Mouse (Mus musculus) neural tube, embryonic 13.5 days (tissue): ENCODE results near the gene Slco3a1. TPM values are rescaled to one million over a fixed set of nuclear protein-coding genes. Genes with fewer than 3 reads are reported as not detected.
A peak's percentile ranks its signal among the peaks of the same experiment; 100 is the strongest.

Experiments used
- ATAC-seq: fragments of 200-750 bp; cut with Nextera tagmentation; 2 replicates; pipeline ENCODE4 v1.8.0; 2017; ENCODE audit warnings: low read depth, mild to moderate bottlenecking, moderate TSS enrichment, moderate library complexity
- H3K27ac ChIP-seq: fragments of 300-500 bp; sonication (generic); replicated peaks from 2 replicates; pipeline ENCODE4 v1.5.1; 2015; ENCODE audit warnings: moderate library complexity, mild to moderate bottlenecking, inconsistent platforms
- H3K27me3 ChIP-seq: fragments of 300-500 bp; sonication (generic); 2 replicates; pipeline ENCODE4 v1.6.1; 2015; ENCODE audit warnings: mild to moderate bottlenecking, inconsistent platforms
- H3K36me3 ChIP-seq: fragments of 300-500 bp; sonication (generic); 2 replicates; pipeline ENCODE4 v1.6.1; 2015; ENCODE audit warnings: mild to moderate bottlenecking, inconsistent platforms
- H3K4me1 ChIP-seq: fragments of 300-500 bp; sonication (generic); replicated peaks from 2 replicates; pipeline ENCODE4 v1.6.1; 2015; ENCODE audit warnings: inconsistent platforms
- H3K4me2 ChIP-seq: fragments of 300-500 bp; sonication (generic); 2 replicates; pipeline ENCODE4 v1.6.1; 2015; ENCODE audit warnings: inconsistent platforms, mild to moderate bottlenecking, moderate library complexity
- H3K4me3 ChIP-seq: fragments of 300-500 bp; sonication (generic); 2 replicates; pipeline ENCODE4 v1.5.1; 2015; ENCODE audit warnings: mild to moderate bottlenecking, inconsistent platforms
- H3K9ac ChIP-seq: fragments of 300-500 bp; sonication (generic); 2 replicates; pipeline ENCODE4 v1.6.1; 2015; ENCODE audit warnings: moderate library complexity, mild to moderate bottlenecking, inconsistent platforms
- H3K9me3 ChIP-seq: fragments of 300-500 bp; sonication (generic); 2 replicates; pipeline ENCODE4 v1.6.1; 2016; ENCODE audit warnings: inconsistent platforms
- WGBS: fragments of 180-500 bp; shearing (Covaris S2); methylation state at CpG from one replicate; pipeline ENCODE4 v1.1.7; 2015; 5-methylcytosine and 5-hydroxymethylcytosine counted together
- polyA plus RNA-seq: library from polyadenylated mRNA; unstranded; fragments of >200 nt; fragmentation: Nextera tagmentation; extraction: Ambion mirVana; gene quantifications from 2 replicates; pipeline ENCODE4 v1.2.1, GENCODE M21; 2015

Slco3a1 gene
- polyA plus RNA-seq, 1 experiment from 2014 or later = 31.8 TPM

GRCm38 (mm10) chr7:74303611-74304300 is 250.8 kb downstream of the Slco3a1 start:
- H3K27me3 ChIP-seq = peaks cover 2% of the 10 kb centered on the region; the same call in 1 of the 2 replicates
- peaks cover 45% of the 10 kb centered on the region for H3K4me1 ChIP-seq
- 46% methylated on average over 14 of the region's 14 CpGs for WGBS
- peak; percentile 87 for ATAC-seq
- H3K36me3 ChIP-seq = no peaks in the 10 kb centered on the region
- H3K9me3 ChIP-seq = no peaks in the 10 kb centered on the region
- H3K9ac ChIP-seq = peak overlapping the region; percentile 28; the same call in 1 of the 2 replicates
- peak overlapping the region; percentile 87 for H3K27ac ChIP-seq
- H3K4me3 ChIP-seq = no peak overlapping the region
- peak overlapping the region; percentile 25; the same call in 1 of the 2 replicates for H3K4me2 ChIP-seq

- ATAC-seq = peak; percentile 44; the same call in 1 of the 2 replicates
- WGBS = 48% methylated on average over 5 of the region's 5 CpGs
- no peak overlapping the region for H3K9ac ChIP-seq
- H3K27me3 ChIP-seq = peaks cover 2% of the 10 kb centered on the region; the same call in 1 of the 2 replicates
- peaks cover 45% of the 10 kb centered on the region for H3K4me1 ChIP-seq
- H3K27ac ChIP-seq = peak overlapping the region; percentile 87
- no peak overlapping the region for H3K4me2 ChIP-seq
- no peaks in the 10 kb centered on the region for H3K36me3 ChIP-seq
- no peak overlapping the region for H3K4me3 ChIP-seq
- H3K9me3 ChIP-seq = no peaks in the 10 kb centered on the region
Observed at GRCm38 (mm10) chr7:74303081-74303480, 251.5 kb downstream of the Slco3a1 start.

DNA sequence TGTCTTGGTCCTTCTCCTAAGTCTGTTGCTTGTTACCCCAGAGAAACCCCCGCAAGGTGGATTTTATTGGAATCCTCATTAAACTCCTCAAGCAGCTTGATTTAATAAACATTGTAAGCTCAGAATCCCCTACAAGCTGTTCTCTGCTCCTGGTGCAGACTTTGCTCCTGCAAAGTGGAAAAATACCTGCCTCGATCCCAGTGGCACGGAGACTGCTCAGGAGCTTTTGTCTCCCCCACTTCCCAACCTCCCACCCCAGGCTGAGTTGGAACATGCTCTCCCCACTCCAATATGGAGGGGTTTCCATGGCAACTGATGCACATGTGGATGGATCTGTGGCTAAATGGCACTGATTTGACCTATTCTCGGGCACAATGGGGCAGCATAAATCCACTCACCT is 268.0 kb downstream of the Slco3a1 start:
- H3K9ac ChIP-seq = no peak overlapping the region
- H3K4me1 ChIP-seq = peaks cover 7% of the 10 kb centered on the region
- WGBS = 73% methylated on average over 4 of the region's 4 CpGs
- H3K36me3 ChIP-seq = no peaks in the 10 kb centered on the region
- H3K27me3 ChIP-seq = no peaks in the 10 kb centered on the region
- no peak for ATAC-seq
- H3K4me3 ChIP-seq = no peak overlapping the region
- H3K4me2 ChIP-seq = no peak overlapping the region
- no peak overlapping the region for H3K27ac ChIP-seq
- no peaks in the 10 kb centered on the region for H3K9me3 ChIP-seq

- no peak overlapping the region for H3K9ac ChIP-seq
- no peaks in the 10 kb centered on the region for H3K27me3 ChIP-seq
- WGBS = 98% methylated on average over 2 of the region's 2 CpGs
- no peaks in the 10 kb centered on the region for H3K4me1 ChIP-seq
- H3K27ac ChIP-seq = no peak overlapping the region
- H3K4me2 ChIP-seq = no peak overlapping the region
- H3K4me3 ChIP-seq = no peak overlapping the region
- no peaks in the 10 kb centered on the region for H3K36me3 ChIP-seq
- no peaks in the 10 kb centered on the region for H3K9me3 ChIP-seq
- no peak for ATAC-seq
Observed at GRCm38 (mm10) chr7:74280371-74280770, 274.2 kb downstream of the Slco3a1 start.

GRCm38 (mm10) chr7:74279356-74279755 is 275.2 kb downstream of the Slco3a1 start:
- H3K27ac ChIP-seq = no peak overlapping the region
- H3K9ac ChIP-seq = no peak overlapping the region
- H3K4me1 ChIP-seq = no peaks in the 10 kb centered on the region
- no peaks in the 10 kb centered on the region for H3K9me3 ChIP-seq
- WGBS = 93% methylated on average over 3 of the region's 3 CpGs
- H3K4me2 ChIP-seq = no peak overlapping the region
- H3K36me3 ChIP-seq = no peaks in the 10 kb centered on the region
- no peak for ATAC-seq
- H3K27me3 ChIP-seq = no peaks in the 10 kb centered on the region
- H3K4me3 ChIP-seq = no peak overlapping the region

GRCm38 (mm10) chr7:74270089-74270394 is 284.5 kb downstream of the Slco3a1 start:
- peak overlapping the region; percentile 57 for H3K27ac ChIP-seq

GRCm38 (mm10) chr7:74269283-74270088 is 285.1 kb downstream of the Slco3a1 start:
- WGBS = 50% methylated on average over 11 of the region's 11 CpGs
- peak overlapping the region; percentile 57 for H3K27ac ChIP-seq
- ATAC-seq = no peak
- no peak overlapping the region for H3K4me3 ChIP-seq
- no peaks in the 10 kb centered on the region for H3K36me3 ChIP-seq
- no peak overlapping the region for H3K9ac ChIP-seq
- no peaks in the 10 kb centered on the region for H3K27me3 ChIP-seq
- H3K9me3 ChIP-seq = no peaks in the 10 kb centered on the region
- no peak overlapping the region for H3K4me2 ChIP-seq
- H3K4me1 ChIP-seq = peaks cover 15% of the 10 kb centered on the region

More at GRCm38 (mm10) chr7:74270089-74270394, 284.5 kb downstream of the Slco3a1 start:
- Histone ChIP-seq H3K36me3 (no peaks in the 10 kb centered on the region), H3K9me3 (no peaks in the 10 kb centered on the region), H3K4me2 (no peak overlapping the region), H3K4me3 (no peak overlapping the region), H3K27me3 (no peaks in the 10 kb centered on the region), H3K4me1 (peaks cover 15% of the 10 kb centered on the region), H3K9ac (no peak overlapping the region)
- no peak for ATAC-seq
- 75% methylated on average over 1 of the region's 1 CpGs for WGBS

DNA sequence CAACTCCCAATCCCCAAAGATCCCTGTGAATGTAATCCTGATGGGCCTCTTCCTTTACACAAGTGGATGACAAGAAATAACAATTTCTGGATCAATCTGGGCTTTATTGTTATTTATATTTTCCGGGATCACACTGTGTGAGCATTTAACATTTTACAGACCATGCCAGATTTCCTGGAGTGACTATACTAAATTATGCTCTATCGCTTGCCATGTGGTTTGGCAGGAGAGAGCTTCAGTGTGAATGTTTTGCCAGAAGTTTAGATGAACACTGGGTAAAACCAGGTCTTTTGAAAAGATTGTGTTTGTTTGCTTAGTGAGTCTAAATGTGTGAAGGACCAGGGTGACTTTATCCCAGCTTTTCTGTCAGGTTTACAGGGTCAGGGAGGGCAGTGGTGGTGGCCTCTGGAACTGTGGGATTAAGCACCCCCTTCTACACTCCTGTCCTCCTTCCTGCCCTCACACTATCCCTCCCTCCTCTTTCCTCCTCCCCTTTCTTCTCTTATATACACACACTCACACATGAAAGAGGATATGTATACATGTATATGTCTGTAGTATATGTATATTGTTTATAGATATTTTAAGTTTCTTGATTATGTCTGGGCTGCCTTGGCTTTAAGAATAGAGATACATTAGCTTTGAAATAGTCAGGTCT is 287.9 kb downstream of the Slco3a1 start:
- Histone ChIP-seq H3K4me3 (no peak overlapping the region), H3K9me3 (no peaks in the 10 kb centered on the region), H3K36me3 (no peaks in the 10 kb centered on the region), H3K9ac (no peak overlapping the region), H3K27ac (no peak overlapping the region), H3K27me3 (no peaks in the 10 kb centered on the region), H3K4me1 (peaks cover 15% of the 10 kb centered on the region), H3K4me2 (no peak overlapping the region)
- no peak for ATAC-seq
- WGBS = 80% methylated on average over 2 of the region's 2 CpGs

GRCm38 (mm10) chr7:74256291-74256690 is 298.3 kb downstream of the Slco3a1 start:
- H3K4me2 ChIP-seq = no peak overlapping the region
- no peak overlapping the region for H3K27ac ChIP-seq
- 87% methylated on average over 3 of the region's 3 CpGs for WGBS
- no peak overlapping the region for H3K4me3 ChIP-seq
- H3K27me3 ChIP-seq = no peaks in the 10 kb centered on the region
- no peaks in the 10 kb centered on the region for H3K36me3 ChIP-seq
- no peaks in the 10 kb centered on the region for H3K9me3 ChIP-seq
- no peak for ATAC-seq
- H3K4me1 ChIP-seq = no peaks in the 10 kb centered on the region
- H3K9ac ChIP-seq = no peak overlapping the region

DNA sequence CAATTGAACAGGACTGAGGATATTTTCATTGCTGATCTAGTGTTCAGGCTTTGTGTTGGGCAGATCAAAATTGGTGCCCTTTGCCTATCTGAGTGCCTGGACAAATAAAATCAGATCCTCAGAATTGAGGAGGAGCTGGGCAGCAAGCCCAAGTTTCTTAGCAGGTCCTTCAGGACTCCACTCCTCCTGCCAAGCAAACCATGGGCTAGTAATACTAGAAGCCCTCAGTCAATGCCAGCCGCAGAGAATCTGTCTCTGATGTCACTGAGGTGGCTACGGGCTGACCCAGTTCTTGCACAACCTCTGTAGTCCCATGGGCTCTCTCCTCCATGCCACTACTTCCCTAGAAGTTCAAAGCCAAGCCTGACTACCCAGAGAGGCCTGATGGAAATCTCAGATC is 302.5 kb downstream of the Slco3a1 start:
- no peak overlapping the region for H3K9ac ChIP-seq
- H3K9me3 ChIP-seq = no peaks in the 10 kb centered on the region
- H3K4me3 ChIP-seq = no peak overlapping the region
- no peaks in the 10 kb centered on the region for H3K27me3 ChIP-seq
- no peak overlapping the region for H3K4me2 ChIP-seq
- no peaks in the 10 kb centered on the region for H3K36me3 ChIP-seq
- H3K4me1 ChIP-seq = no peaks in the 10 kb centered on the region
- no peak overlapping the region for H3K27ac ChIP-seq
- no peak for ATAC-seq
- 92% methylated on average over 2 of the region's 2 CpGs for WGBS

DNA sequence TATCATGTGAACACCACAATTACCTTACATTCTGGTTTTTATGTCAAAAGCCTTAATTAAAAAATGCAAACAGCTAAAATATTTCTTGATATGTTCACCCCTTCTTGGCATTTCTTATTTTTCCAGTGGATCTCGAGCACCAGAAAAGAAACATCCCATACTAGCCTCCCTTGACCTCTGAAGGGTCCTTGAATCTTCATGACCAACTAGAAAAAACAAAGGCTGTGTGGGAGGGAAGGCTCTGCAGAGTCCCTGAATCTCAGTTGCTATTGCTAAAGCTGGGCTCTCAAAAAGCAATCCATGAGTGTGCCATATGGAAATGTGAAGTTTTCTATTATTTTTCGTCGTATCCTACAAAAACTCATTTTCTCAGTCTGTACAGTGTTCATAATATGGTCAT is 313.3 kb downstream of the Slco3a1 start:
- no peaks in the 10 kb centered on the region for H3K27me3 ChIP-seq
- no peak overlapping the region for H3K4me2 ChIP-seq
- no peaks in the 10 kb centered on the region for H3K36me3 ChIP-seq
- H3K4me1 ChIP-seq = peaks cover 17% of the 10 kb centered on the region
- no peak overlapping the region; the same call in 1 of the 2 replicates for H3K27ac ChIP-seq
- no peak for ATAC-seq
- no peak overlapping the region for H3K4me3 ChIP-seq
- WGBS = 89% methylated on average over 3 of the region's 3 CpGs
- H3K9me3 ChIP-seq = peaks cover 12% of the 10 kb centered on the region
- no peak overlapping the region for H3K9ac ChIP-seq
